Comparison of ENCODE assay signal across 21 mouse cellular contexts in genomic region chr11:94244385-94244784, GRCm38 (mm10). TPM values are rescaled to one million over a fixed set of nuclear protein-coding genes. Genes with fewer than 3 reads are reported as not detected.
DNase-seq lines count a peak whose midpoint lies in the region; ATAC-seq and TF ChIP-seq lines count a peak whose summit lies in the region.
"Had no signal": no experiment of that assay in that cellular context is flagged by ENCODE, and none has a peak within 500 bp of the region (broad histone marks: within the 10 kb centered on the region; RNA-seq: fewer than 3 reads in every experiment).

No protein-coding gene starts in this region.

- no peak overlapping the region for H3K4me2 ChIP-seq in neural tube, embryonic 15.5 days
- no peak overlapping the region for H3K4me2 ChIP-seq in embryonic facial prominence, embryonic 15.5 days (replicated peaks)
- H3K4me2 ChIP-seq in hindbrain, postnatal 0 days (ENCODE audit: low read depth, low read length), result no peak overlapping the region
- H3K4me2 ChIP-seq: midbrain, embryonic 12.5 days had no signal

- no peak for ATAC-seq in neural tube, embryonic 15.5 days (ENCODE audit: low FRiP score)
- ATAC-seq in embryonic facial prominence, embryonic 15.5 days (ENCODE audit: insufficient number of reproducible peaks, low FRiP score, low TSS enrichment, low read depth), result no peak
- no peak for ATAC-seq in hindbrain, postnatal 0 days
- ATAC-seq: intestine, embryonic 15.5 days had no signal

- no peak overlapping the region for H3K9ac ChIP-seq in neural tube, embryonic 15.5 days (replicated peaks)
- H3K9ac ChIP-seq in embryonic facial prominence, embryonic 15.5 days, result no peak overlapping the region
- no peak overlapping the region for H3K9ac ChIP-seq in hindbrain, postnatal 0 days (replicated peaks; ENCODE audit: low read length)
- H3K9ac ChIP-seq: intestine, embryonic 15.5 days; liver, embryonic 13.5 days; lung, embryonic 14.5 days; midbrain, embryonic 12.5 days had no signal

- H3K4me1 ChIP-seq in neural tube, embryonic 15.5 days, result peaks cover 34% of the 10 kb centered on the region
- H3K4me1 ChIP-seq in embryonic facial prominence, embryonic 15.5 days, result peaks cover 63% of the 10 kb centered on the region
- H3K4me1 ChIP-seq in hindbrain, postnatal 0 days (ENCODE audit: insufficient read depth, low read length), result peaks cover 21% of the 10 kb centered on the region

- H3K9me3 ChIP-seq in neural tube, embryonic 15.5 days (replicated peaks), result no peaks in the 10 kb centered on the region
- no peaks in the 10 kb centered on the region for H3K9me3 ChIP-seq in embryonic facial prominence, embryonic 15.5 days (replicated peaks)
- H3K9me3 ChIP-seq in hindbrain, postnatal 0 days (ENCODE audit: low read length), result no peaks in the 10 kb centered on the region
- H3K9me3 ChIP-seq: intestine, embryonic 15.5 days; liver, embryonic 13.5 days; midbrain, embryonic 12.5 days had no signal

- H3K4me3 ChIP-seq in neural tube, embryonic 15.5 days (replicated peaks), result no peak overlapping the region
- no peak overlapping the region for H3K4me3 ChIP-seq in embryonic facial prominence, embryonic 15.5 days (replicated peaks)
- no peak overlapping the region for H3K4me3 ChIP-seq in hindbrain, postnatal 0 days (ENCODE audit: low read length)
- H3K4me3 ChIP-seq: heart, adult 2 months; intestine, embryonic 15.5 days; liver, embryonic 13.5 days; midbrain, embryonic 12.5 days had no signal

- 0 out of 2 replicates have a peak, but pooled peaks cover 9% of the 10 kb centered on the region for H3K27me3 ChIP-seq in neural tube, embryonic 15.5 days (replicated peaks)
- H3K27me3 ChIP-seq in embryonic facial prominence, embryonic 15.5 days, result no peaks in the 10 kb centered on the region
- no peaks in the 10 kb centered on the region for H3K27me3 ChIP-seq in hindbrain, postnatal 0 days (ENCODE audit: insufficient read depth, low read length)
- H3K27me3 ChIP-seq: intestine, embryonic 15.5 days had no signal

- H3K36me3 ChIP-seq in neural tube, embryonic 15.5 days, result no peaks in the 10 kb centered on the region
- H3K36me3 ChIP-seq in embryonic facial prominence, embryonic 15.5 days, result no peaks in the 10 kb centered on the region
- no peaks in the 10 kb centered on the region for H3K36me3 ChIP-seq in hindbrain, postnatal 0 days (ENCODE audit: insufficient read depth, low read length)
- H3K36me3 ChIP-seq: intestine, embryonic 15.5 days; liver, embryonic 13.5 days; midbrain, embryonic 12.5 days had no signal

- 56% methylated on average over 9 of the region's 9 CpGs for WGBS in neural tube, embryonic 15.5 days
- whole genome bisulfite sequencing in embryonic facial prominence, embryonic 15.5 days, result 34% methylated on average over 9 of the region's 9 CpGs
- 45% methylated on average over 9 of the region's 9 CpGs for WGBS in hindbrain, postnatal 0 days

- TF ChIP-seq CTCF in hindbrain, postnatal 0 days (IDR thresholded peaks at IDR 0.05; ENCODE audit: low read depth), result no peak

- DNase-seq in neural tube, embryonic 10.5 days (ENCODE audit: extremely low spot score, low spot score), result no peak
- DNase-seq in hindbrain, postnatal 0 days (ENCODE audit: low spot score), result peak; percentile 27
- DNase-seq in retina, postnatal 1 day, result peak; percentile 81
- DNase-seq in left cerebral cortex, adult 9 months (ENCODE audit: low spot score in 2 of 2), result no peak
- DNase-seq in gastrocnemius, adult 18-20 months (ENCODE audit: low spot score), result no peak
- DNase-seq: adrenal gland, adult 2 months; cerebellum, adult 9-11 months; gastrocnemius, postnatal 25 days; heart, adult 2 months; heart, postnatal 36 days; liver, embryonic 13.5 days; lung, embryonic 14.5 days had no signal

- 0 out of 2 replicates have a peak overlapping the region, but pooled peaks have one; percentile 15 for H3K27ac ChIP-seq in neural tube, embryonic 15.5 days (replicated peaks)
- H3K27ac ChIP-seq in embryonic facial prominence, embryonic 15.5 days (replicated peaks), result peak overlapping the region; percentile 94; the same call in 1 of the 2 replicates
- H3K27ac ChIP-seq in hindbrain, postnatal 0 days, result peak overlapping the region; percentile 23; the same call in 1 of the 2 replicates
- H3K27ac ChIP-seq: heart, adult 2 months; intestine, embryonic 15.5 days; liver, embryonic 13.5 days; macrophage; midbrain, embryonic 12.5 days had no signal

RNA-seq across cellular contexts. Expression of gene Wfikkn2, which starts 1.4 kb away (rescaled TPM):
- 3.2 and 5.5 TPM in 2 replicates for polyA plus RNA-seq in neural tube, embryonic 15.5 days (2015; fragmentation: Nextera tagmentation; extraction: Ambion mirVana)
- polyA plus RNA-seq in embryonic facial prominence, embryonic 15.5 days (2015; fragmentation: Nextera tagmentation; extraction: Ambion mirVana), result 6.5 and 6.8 TPM in 2 replicates
- 7.0 and 10.1 TPM in 2 replicates for total RNA-seq in hindbrain, postnatal 0 days (2014; rRNA removed)
- polyA plus RNA-seq in hindbrain, postnatal 0 days (2015; fragmentation: Nextera tagmentation; extraction: Ambion mirVana), result 10.4 and 10.5 TPM in 2 replicates
- 10 to 100 TPM; 11.1 to 12.6 TPM for total RNA-seq in gastrocnemius, adult 18-20 months (2021)
- polyA plus RNA-seq: macrophage had no signal

RNA-seq across cellular contexts. Expression of gene Tob1, which starts 33.1 kb away (rescaled TPM):
- polyA plus RNA-seq in neural tube, embryonic 15.5 days (2015; fragmentation: Nextera tagmentation; extraction: Ambion mirVana), result 28.3 and 31.4 TPM in 2 replicates
- polyA plus RNA-seq in embryonic facial prominence, embryonic 15.5 days (2015; fragmentation: Nextera tagmentation; extraction: Ambion mirVana), result 37.8 and 38.1 TPM in 2 replicates
- 13.2 and 20.1 TPM in 2 replicates for total RNA-seq in hindbrain, postnatal 0 days (2014; rRNA removed)
- polyA plus RNA-seq in hindbrain, postnatal 0 days (2015; fragmentation: Nextera tagmentation; extraction: Ambion mirVana), result 33.9 and 34.8 TPM in 2 replicates
- 100 to 1,000 TPM; 215 to 238 TPM for total RNA-seq in gastrocnemius, adult 18-20 months (2021)

RNA-seq across cellular contexts. Expression of gene Gm21885, which starts 37.3 kb away (rescaled TPM):
- not detected in 2 replicates for polyA plus RNA-seq in neural tube, embryonic 15.5 days (2015; fragmentation: Nextera tagmentation; extraction: Ambion mirVana)
- 0.60 TPM in 1 of 2 replicates, not detected in the other for polyA plus RNA-seq in embryonic facial prominence, embryonic 15.5 days (2015; fragmentation: Nextera tagmentation; extraction: Ambion mirVana)
- not detected in 2 replicates for total RNA-seq in hindbrain, postnatal 0 days (2014; rRNA removed)
- 0.24 TPM in 1 of 2 replicates, not detected in the other for polyA plus RNA-seq in hindbrain, postnatal 0 days (2015; fragmentation: Nextera tagmentation; extraction: Ambion mirVana)
- total RNA-seq in gastrocnemius, adult 18-20 months (2021), result not detected
- total RNA-seq: adrenal gland, adult 2 months; gastrocnemius, postnatal 25 days; layer of hippocampus, adult 18-20 months; layer of hippocampus, postnatal 25 days; left cerebral cortex, postnatal 25 days had no signal
- polyA plus RNA-seq: adrenal gland, adult 2 months; cortical plate, adult 2 months; heart, adult 2 months; liver, embryonic 13.5 days; macrophage had no signal

Comparison
In these comparisons a context has a peak if more than half of its experiments do, and no peak if none do; other contexts are left out.
1. H3K27ac ChIP-seq: peak in every context shown above with its lines; median percentile 94 in embryonic facial prominence, embryonic 15.5 days; 23 in hindbrain, postnatal 0 days; 15 in neural tube, embryonic 15.5 days.
2. DNase-seq: peak in hindbrain, postnatal 0 days (single experiment) and retina, postnatal 1 day (single experiment); none in neural tube, embryonic 10.5 days (single experiment), left cerebral cortex, adult 9 months (0 of 2) and gastrocnemius, adult 18-20 months (single experiment).